Mouse (Mus musculus) testis, adult 2 months (tissue): ENCODE data around the gene Itga3.
"Not testable (repeated sequence)": the region's sequence is repeated elsewhere in the genome, so short reads cannot be mapped to it uniquely, and the experiment has no call there.

Experiments used
- CTCF ChIP-seq: fragments of 200-500 bp; IDR thresholded peaks from 2 replicates; pipeline ENCODE4 v1.5.1; 2012; ENCODE audit warnings: low read depth, mild to moderate bottlenecking, inconsistent platforms, low read length, moderate library complexity; ENCODE audit not compliant: control insufficient read depth, insufficient read depth, insufficient replicate concordance
- POLR2A ChIP-seq: fragments of 200-500 bp; IDR thresholded peaks from 2 replicates; pipeline ENCODE4 v1.6.1; 2012; ENCODE audit warnings: low read depth, mild to moderate bottlenecking, inconsistent platforms, low read length, moderate library complexity; ENCODE audit not compliant: control insufficient read depth

DNA sequence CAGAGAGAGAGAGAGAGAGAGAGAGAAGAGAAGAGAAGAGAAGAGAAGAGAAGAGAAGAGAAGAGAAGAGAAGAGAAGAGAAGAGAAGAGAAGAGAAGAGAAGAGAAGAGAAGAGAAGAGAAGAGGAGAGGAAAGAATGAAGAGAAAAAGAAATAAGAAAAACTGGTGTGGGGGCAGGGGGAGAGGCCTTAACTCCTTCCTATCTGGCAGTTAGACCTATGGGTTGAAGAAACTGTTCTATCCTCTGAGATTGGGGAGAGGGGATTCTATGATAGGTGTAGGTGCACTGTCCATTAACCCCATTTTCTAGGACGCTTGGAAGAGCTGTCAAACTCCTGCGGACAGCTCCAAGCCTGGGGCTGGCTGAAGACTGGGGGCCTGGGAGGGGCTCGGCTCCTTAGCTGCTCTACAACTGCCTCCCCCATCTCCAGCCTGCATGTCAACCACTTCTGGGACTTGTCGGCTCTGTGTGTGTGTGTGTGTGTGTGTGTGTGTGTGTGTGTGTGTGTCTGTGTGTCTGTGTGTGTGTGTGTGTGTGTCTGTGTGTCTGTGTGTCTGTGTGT is 65.7 kb downstream of the Itga3 start:
- TF ChIP-seq CTCF, POLR2A: not testable (repeated sequence)
